Mouse (Mus musculus) neural tube, embryonic 14.5 days (tissue): ENCODE results near the gene Prr15l. TPM values are rescaled to one million over a fixed set of nuclear protein-coding genes. Genes with fewer than 3 reads are reported as not detected.

Source experiments
- ATAC-seq: fragments of 200-750 bp; cut with Nextera tagmentation; 2 replicates; pipeline ENCODE4 v1.8.0; 2017; ENCODE audit warnings: low read depth, mild to moderate bottlenecking, moderate TSS enrichment, moderate library complexity
- H3K27ac ChIP-seq: fragments of 300-500 bp; sonication (generic); 2 replicates; pipeline ENCODE4 v1.5.1; 2014; ENCODE audit warnings: low read depth, mild to moderate bottlenecking, control low read depth, low read length, moderate library complexity, mixed read lengths
- H3K27me3 ChIP-seq: fragments of 300-500 bp; sonication (generic); 2 replicates; pipeline ENCODE4 v1.6.1; 2014; ENCODE audit warnings: low read length; ENCODE audit not compliant: control insufficient read depth, insufficient read depth
- H3K36me3 ChIP-seq: fragments of 300-500 bp; sonication (generic); 2 replicates; pipeline ENCODE4 v1.6.1; 2014; ENCODE audit warnings: low read length, mixed read lengths; ENCODE audit not compliant: control insufficient read depth, insufficient read depth
- H3K4me1 ChIP-seq: fragments of 300-500 bp; sonication (generic); 2 replicates; pipeline ENCODE4 v1.6.1; 2014; ENCODE audit warnings: low read length; ENCODE audit not compliant: control insufficient read depth, insufficient read depth
- H3K4me2 ChIP-seq: fragments of 300-500 bp; sonication (generic); 2 replicates; pipeline ENCODE4 v1.6.1; 2014; ENCODE audit warnings: mild to moderate bottlenecking, low read depth, low read length, control low read depth
- H3K4me3 ChIP-seq: fragments of 300-500 bp; sonication (generic); 2 replicates; pipeline ENCODE4 v1.5.1; 2014; ENCODE audit warnings: low read depth, low read length, control low read depth, mixed read lengths
- H3K9ac ChIP-seq: fragments of 300-500 bp; sonication (generic); replicated peaks from 2 replicates; pipeline ENCODE4 v1.6.1; 2014; ENCODE audit warnings: low read depth, mild to moderate bottlenecking, control low read depth, low read length, mixed read lengths
- H3K9me3 ChIP-seq: fragments of 300-500 bp; sonication (generic); 2 replicates; pipeline ENCODE4 v1.6.1; 2016; ENCODE audit warnings: low read length; ENCODE audit not compliant: control insufficient read depth
- WGBS: fragments of 180-500 bp; shearing (Covaris S2); extraction: QIAGEN DNeasy Blood & Tissue Kit; methylation state at CpG from one replicate; pipeline ENCODE4 v1.1.7; 2014; 5-methylcytosine and 5-hydroxymethylcytosine counted together
- polyA plus RNA-seq: library from polyadenylated mRNA; unstranded; fragments of >200 nt; fragmentation: Nextera tagmentation; extraction: Ambion mirVana; gene quantifications from 2 replicates; pipeline ENCODE4 v1.2.1, GENCODE M21; 2014

The Prr15l gene
- polyA plus RNA-seq, 1 experiment from 2014 or later: 0.36 TPM

GRCm38 (mm10) chr11:96984903-96985302 is 57.0 kb downstream of the Prr15l start:
- ATAC-seq: no peak
- WGBS: 16% methylated on average over 4 of the region's 4 CpGs
- H3K27ac ChIP-seq: no peak overlapping the region
- no peak overlapping the region for H3K4me3 ChIP-seq
- H3K9ac ChIP-seq: no peak overlapping the region
- no peaks in the 10 kb centered on the region for H3K27me3 ChIP-seq
- no peaks in the 10 kb centered on the region for H3K9me3 ChIP-seq
- no peaks in the 10 kb centered on the region for H3K36me3 ChIP-seq
- no peak overlapping the region for H3K4me2 ChIP-seq
- H3K4me1 ChIP-seq: 0 out of 2 replicates have a peak, but pooled peaks cover 5% of the 10 kb centered on the region

GRCm38 (mm10) chr11:96986463-96986862 is 58.6 kb downstream of the Prr15l start:
- no peak overlapping the region for H3K9ac ChIP-seq
- 7% methylated on average over 3 of the region's 3 CpGs for WGBS

More at GRCm38 (mm10) chr11:96986463-96986862, 58.6 kb downstream of the Prr15l start:
- Histone ChIP-seq H3K4me1 (0 out of 2 replicates have a peak, but pooled peaks cover 5% of the 10 kb centered on the region), H3K4me3 (no peak overlapping the region), H3K4me2 (no peak overlapping the region), H3K27me3 (no peaks in the 10 kb centered on the region), H3K9me3 (no peaks in the 10 kb centered on the region), H3K36me3 (no peaks in the 10 kb centered on the region), H3K27ac (no peak overlapping the region)
- ATAC-seq: no peak

Other genes with a start within 250 kb of the Prr15l start
- gene Snx11, start 150.5 kb upstream of the Prr15l start, polyA plus RNA-seq: 43.9 and 51.2 TPM in 2 replicates
- 62.5 and 66.5 TPM in 2 replicates for gene Cbx1, start 139.0 kb upstream of the Prr15l start, polyA plus RNA-seq
- gene Nfe2l1, start 98.1 kb upstream of the Prr15l start, polyA plus RNA-seq: 39.7 and 51.7 TPM in 2 replicates
- 10.9 and 33.9 TPM in 2 replicates for gene Copz2, start 78.2 kb upstream of the Prr15l start, polyA plus RNA-seq
- 80.0 and 82.4 TPM in 2 replicates for gene Cdk5rap3, start 11.6 kb upstream of the Prr15l start, polyA plus RNA-seq
- gene Pnpo, start 15.9 kb downstream of the Prr15l start, polyA plus RNA-seq: 21.7 and 23.4 TPM in 2 replicates
- gene Sp2, start 54.9 kb downstream of the Prr15l start, polyA plus RNA-seq: 14.7 and 17.8 TPM in 2 replicates
- gene Sp6, start 85.3 kb downstream of the Prr15l start, polyA plus RNA-seq: 0.09 TPM in 1 of 2 replicates, not detected in the other
- gene Scrn2, start 101.8 kb downstream of the Prr15l start, polyA plus RNA-seq: 8.6 and 10.9 TPM in 2 replicates
- gene Lrrc46, start 113.3 kb downstream of the Prr15l start, polyA plus RNA-seq: 2.2 and 2.4 TPM in 2 replicates
- gene Mrpl10, start 113.5 kb downstream of the Prr15l start, polyA plus RNA-seq: 60.8 and 63.5 TPM in 2 replicates
- gene Osbpl7, start 122.5 kb downstream of the Prr15l start, polyA plus RNA-seq: 9.1 and 9.6 TPM in 2 replicates
- gene Tbx21, start 187.2 kb downstream of the Prr15l start, polyA plus RNA-seq: 0.14 and 0.21 TPM in 2 replicates
- gene Tbkbp1, start 223.4 kb downstream of the Prr15l start, polyA plus RNA-seq: 8.4 and 9.0 TPM in 2 replicates